20 mouse cellular contexts compared by ENCODE assay signal in genomic region chr7:124914061-124914460, GRCm38 (mm10).
DNase-seq lines count a peak whose midpoint lies in the region; ATAC-seq and TF ChIP-seq lines count a peak whose summit lies in the region.
"Had no signal": no experiment of that assay in that cellular context is flagged by ENCODE, and none has a peak within 500 bp of the region (broad histone marks: within the 10 kb centered on the region; RNA-seq: fewer than 3 reads in every experiment).

No protein-coding gene starts in this region.

- no peak overlapping the region for H3K27ac ChIP-seq in forebrain, embryonic 14.5 days (ENCODE audit: low read depth, low read length)
- no peak overlapping the region for H3K27ac ChIP-seq in forebrain, postnatal 0 days (ENCODE audit: low read depth, low read length)
- no peak overlapping the region for H3K27ac ChIP-seq in kidney, adult 2 months (ENCODE audit: insufficient read depth, low read depth, low read length)
- H3K27ac ChIP-seq in kidney, embryonic 14.5 days (ENCODE audit: low read depth, low read length) = no peak overlapping the region
- H3K27ac ChIP-seq in kidney, embryonic 16.5 days (ENCODE audit: low read length) = no peak overlapping the region
- H3K27ac ChIP-seq in midbrain, embryonic 16.5 days (ENCODE audit: low read length) = no peak overlapping the region
- H3K27ac ChIP-seq: embryonic facial prominence, embryonic 15.5 days; heart, adult 2 months; heart, embryonic 15.5 days; hindbrain, embryonic 10.5 days; hindbrain, embryonic 14.5 days had no signal

- H3K4me2 ChIP-seq in forebrain, embryonic 14.5 days (ENCODE audit: low read length) = no peak overlapping the region
- no peak overlapping the region for H3K4me2 ChIP-seq in forebrain, postnatal 0 days (ENCODE audit: low read depth)
- H3K4me2 ChIP-seq in kidney, embryonic 14.5 days (replicated peaks; ENCODE audit: low read depth, low read length) = no peak overlapping the region
- no peak overlapping the region for H3K4me2 ChIP-seq in kidney, embryonic 16.5 days (replicated peaks; ENCODE audit: low read depth, low read length)
- no peak overlapping the region for H3K4me2 ChIP-seq in midbrain, embryonic 16.5 days (ENCODE audit: low read length)
- H3K4me2 ChIP-seq: embryonic facial prominence, embryonic 15.5 days; heart, embryonic 11.5 days; heart, embryonic 15.5 days; hindbrain, embryonic 14.5 days had no signal

- no peaks in the 10 kb centered on the region for H3K36me3 ChIP-seq in forebrain, embryonic 14.5 days (ENCODE audit: control insufficient read depth, insufficient read depth, low read length)
- H3K36me3 ChIP-seq in forebrain, postnatal 0 days (ENCODE audit: insufficient read depth) = no peaks in the 10 kb centered on the region
- H3K36me3 ChIP-seq in kidney, adult 2 months (ENCODE audit: control insufficient read depth, insufficient read depth, low read length) = no peaks in the 10 kb centered on the region
- no peaks in the 10 kb centered on the region for H3K36me3 ChIP-seq in kidney, embryonic 14.5 days (ENCODE audit: control insufficient read depth, insufficient read depth, low read length)
- H3K36me3 ChIP-seq in kidney, embryonic 16.5 days (ENCODE audit: insufficient read depth, low read length) = no peaks in the 10 kb centered on the region
- no peaks in the 10 kb centered on the region for H3K36me3 ChIP-seq in midbrain, embryonic 16.5 days (ENCODE audit: control insufficient read depth, insufficient read depth, low read length)
- H3K36me3 ChIP-seq: embryonic facial prominence, embryonic 15.5 days; heart, embryonic 15.5 days; hindbrain, embryonic 10.5 days had no signal

- peaks cover 12% of the 10 kb centered on the region; the same call in 1 of the 2 replicates for H3K4me1 ChIP-seq in forebrain, embryonic 14.5 days (ENCODE audit: control insufficient read depth, insufficient read depth, low read length)
- H3K4me1 ChIP-seq in forebrain, postnatal 0 days (ENCODE audit: insufficient read depth) = no peaks in the 10 kb centered on the region
- peaks cover 5% of the 10 kb centered on the region; the same call in 1 of the 2 replicates for H3K4me1 ChIP-seq in kidney, adult 2 months (ENCODE audit: control insufficient read depth, insufficient read depth, low read length)
- no peaks in the 10 kb centered on the region for H3K4me1 ChIP-seq in kidney, embryonic 14.5 days (ENCODE audit: control insufficient read depth, insufficient read depth, low read length)
- no peaks in the 10 kb centered on the region for H3K4me1 ChIP-seq in kidney, embryonic 16.5 days (ENCODE audit: insufficient read depth, low read length)
- H3K4me1 ChIP-seq in midbrain, embryonic 16.5 days (ENCODE audit: control insufficient read depth, insufficient read depth, low read length) = no peaks in the 10 kb centered on the region
- H3K4me1 ChIP-seq: embryonic facial prominence, embryonic 15.5 days had no signal

- H3K27me3 ChIP-seq in forebrain, embryonic 14.5 days (replicated peaks; ENCODE audit: control insufficient read depth, insufficient read depth, low read length) = no peaks in the 10 kb centered on the region
- no peaks in the 10 kb centered on the region for H3K27me3 ChIP-seq in forebrain, postnatal 0 days (ENCODE audit: insufficient read depth, low read length)
- no peaks in the 10 kb centered on the region for H3K27me3 ChIP-seq in kidney, adult 2 months (replicated peaks; ENCODE audit: control insufficient read depth, insufficient read depth, low read length)
- no peaks in the 10 kb centered on the region for H3K27me3 ChIP-seq in kidney, embryonic 14.5 days (ENCODE audit: control insufficient read depth, insufficient read depth, low read length)
- H3K27me3 ChIP-seq in kidney, embryonic 16.5 days (ENCODE audit: insufficient read depth, low read length) = no peaks in the 10 kb centered on the region
- H3K27me3 ChIP-seq in midbrain, embryonic 16.5 days (ENCODE audit: control insufficient read depth, insufficient read depth, low read depth, low read length) = no peaks in the 10 kb centered on the region
- H3K27me3 ChIP-seq: embryonic facial prominence, embryonic 15.5 days; heart, embryonic 15.5 days had no signal

- no peak overlapping the region for H3K9ac ChIP-seq in forebrain, embryonic 14.5 days (ENCODE audit: low read length)
- no peak overlapping the region for H3K9ac ChIP-seq in forebrain, postnatal 0 days
- no peak overlapping the region for H3K9ac ChIP-seq in kidney, embryonic 14.5 days (ENCODE audit: low read depth, low read length)
- no peak overlapping the region for H3K9ac ChIP-seq in kidney, embryonic 16.5 days (replicated peaks; ENCODE audit: low read length)
- H3K9ac ChIP-seq in midbrain, embryonic 16.5 days (ENCODE audit: low read depth, low read length) = no peak overlapping the region
- H3K9ac ChIP-seq: embryonic facial prominence, embryonic 15.5 days; heart, embryonic 15.5 days; hindbrain, embryonic 14.5 days had no signal

- H3K9me3 ChIP-seq in forebrain, embryonic 14.5 days (replicated peaks; ENCODE audit: control insufficient read depth, low read length) = no peaks in the 10 kb centered on the region
- H3K9me3 ChIP-seq in forebrain, postnatal 0 days (ENCODE audit: low read length) = no peaks in the 10 kb centered on the region
- no peaks in the 10 kb centered on the region for H3K9me3 ChIP-seq in kidney, embryonic 14.5 days (ENCODE audit: control insufficient read depth, low read length)
- no peaks in the 10 kb centered on the region for H3K9me3 ChIP-seq in kidney, embryonic 16.5 days (ENCODE audit: low read length)
- H3K9me3 ChIP-seq in midbrain, embryonic 16.5 days (replicated peaks; ENCODE audit: control insufficient read depth, low read length, poor library complexity, severe bottlenecking) = no peaks in the 10 kb centered on the region; the same call in 1 of the 2 replicates
- H3K9me3 ChIP-seq: embryonic facial prominence, embryonic 15.5 days; heart, embryonic 15.5 days had no signal

- peak; percentile 46; the same call in 1 of the 2 replicates for ATAC-seq in forebrain, embryonic 14.5 days
- no peak for ATAC-seq in forebrain, postnatal 0 days
- ATAC-seq in kidney, embryonic 14.5 days (ENCODE audit: low FRiP score, low TSS enrichment) = no peak
- ATAC-seq in kidney, embryonic 16.5 days (ENCODE audit: low FRiP score, low TSS enrichment) = 0 out of 2 replicates have a peak, but pooled peaks have one; percentile 51
- no peak for ATAC-seq in midbrain, embryonic 16.5 days
- ATAC-seq in megakaryocyte progenitor cell, adult 5-6 weeks (replicated peaks; ENCODE audit: poor library complexity) = no peak

- peak; percentile 52 for DNase-seq in forebrain, embryonic 14.5 days (ENCODE audit: low spot score)
- DNase-seq in forebrain, postnatal 0 days = no peak
- peak; percentile 57 for DNase-seq in kidney, adult 2 months
- DNase-seq in urinary bladder, postnatal 4 days (ENCODE audit: low spot score in 2 of 2) = no peak
- DNase-seq: adrenal gland, adult 2 months; adrenal gland, postnatal 25 days; cerebellum, adult 2 months; cerebellum, postnatal 10 days; gastrocnemius, postnatal 10 days; heart, adult 2 months had no signal

- TF ChIP-seq CTCF in forebrain, postnatal 0 days (IDR thresholded peaks at IDR 0.05; ENCODE audit: low read depth) = no peak
- no peak for TF ChIP-seq CTCF in kidney, adult 2 months (conservative IDR thresholded peaks at IDR 0.05; ENCODE audit: insufficient read depth, insufficient read length, low read depth, low read length)

- TF ChIP-seq POLR2A in kidney, adult 2 months (IDR thresholded peaks at IDR 0.05; ENCODE audit: low read depth, low read length) = no peak

- H3K4me3 ChIP-seq in forebrain, embryonic 14.5 days (ENCODE audit: low read depth, low read length) = no peak overlapping the region
- no peak overlapping the region for H3K4me3 ChIP-seq in forebrain, postnatal 0 days (ENCODE audit: low read depth, low read length)
- no peak overlapping the region for H3K4me3 ChIP-seq in kidney, adult 2 months (ENCODE audit: insufficient read depth, low read depth, low read length)
- H3K4me3 ChIP-seq in kidney, embryonic 14.5 days (ENCODE audit: low read length) = no peak overlapping the region
- no peak overlapping the region for H3K4me3 ChIP-seq in kidney, embryonic 16.5 days (ENCODE audit: low read length)
- H3K4me3 ChIP-seq in midbrain, embryonic 16.5 days (ENCODE audit: low read depth, low read length) = no peak overlapping the region
- H3K4me3 ChIP-seq: embryonic facial prominence, embryonic 15.5 days; erythroblast, embryonic 14.5 days; heart, adult 2 months; heart, embryonic 15.5 days; hindbrain, embryonic 10.5 days had no signal

- 15% methylated on average over 5 of the region's 5 CpGs for WGBS in forebrain, embryonic 14.5 days
- WGBS in forebrain, postnatal 0 days = 26% methylated on average over 5 of the region's 5 CpGs
- WGBS in kidney, adult 2 months = 30% methylated on average over 5 of the region's 5 CpGs
- WGBS in kidney, embryonic 14.5 days = 87% methylated on average over 5 of the region's 5 CpGs
- WGBS in kidney, embryonic 16.5 days = 75% methylated on average over 5 of the region's 5 CpGs
- WGBS in midbrain, embryonic 16.5 days = 68% methylated on average over 5 of the region's 5 CpGs

Comparison
In these comparisons a context has a peak if more than half of its experiments do, and no peak if none do; other contexts are left out.
1. ATAC-seq: peak in forebrain, embryonic 14.5 days (single experiment) and kidney, embryonic 16.5 days (single experiment); none in forebrain, postnatal 0 days (single experiment), kidney, embryonic 14.5 days (single experiment), midbrain, embryonic 16.5 days (single experiment) and megakaryocyte progenitor cell, adult 5-6 weeks (single experiment).
2. DNase-seq: peak in forebrain, embryonic 14.5 days (single experiment) and kidney, adult 2 months (single experiment); none in forebrain, postnatal 0 days (single experiment) and urinary bladder, postnatal 4 days (0 of 2).